Mouse (Mus musculus) hindbrain, postnatal 0 days (tissue): ENCODE data around the gene Myo1e. TPM values are rescaled to one million over a fixed set of nuclear protein-coding genes. Genes with fewer than 3 reads are reported as not detected.
A peak's percentile ranks its signal among the peaks of the same experiment; 100 is the strongest.

Experiments used
- ATAC-seq: fragments of 200-750 bp; cut with Nextera tagmentation; 2 replicates; pipeline ENCODE4 v1.8.0; 2017; ENCODE audit warnings: mild to moderate bottlenecking, moderate TSS enrichment, moderate library complexity
- DNase-seq: peaks from one replicate; pipeline ENCODE4 v3.0.0-alpha.2; 2015; ENCODE audit warnings: low spot score
- H3K27ac ChIP-seq: fragments of 300-500 bp; sonication (generic); 2 replicates; pipeline ENCODE4 v1.5.1; 2014; ENCODE audit warnings: mild to moderate bottlenecking
- H3K27me3 ChIP-seq: fragments of 300-500 bp; sonication (generic); 2 replicates; pipeline ENCODE4 v1.6.1; 2014; ENCODE audit warnings: low read length, mixed read lengths; ENCODE audit not compliant: insufficient read depth
- H3K36me3 ChIP-seq: fragments of 300-500 bp; sonication (generic); 2 replicates; pipeline ENCODE4 v1.6.1; 2014; ENCODE audit warnings: low read length, mixed read lengths; ENCODE audit not compliant: insufficient read depth
- H3K4me1 ChIP-seq: fragments of 300-500 bp; sonication (generic); 2 replicates; pipeline ENCODE4 v1.6.1; 2014; ENCODE audit warnings: antibody characterized with exemption, low read length, mixed read lengths; ENCODE audit not compliant: insufficient read depth
- H3K4me2 ChIP-seq: fragments of 300-500 bp; sonication (generic); 2 replicates; pipeline ENCODE4 v1.6.1; 2014; ENCODE audit warnings: low read depth, mild to moderate bottlenecking, low read length, moderate library complexity, mixed read lengths
- H3K4me3 ChIP-seq: fragments of 300-500 bp; sonication (generic); 2 replicates; pipeline ENCODE4 v1.5.1; 2014; ENCODE audit warnings: low read length
- H3K9ac ChIP-seq: fragments of 300-500 bp; sonication (generic); replicated peaks from 2 replicates; pipeline ENCODE4 v1.6.1; 2014; ENCODE audit warnings: mild to moderate bottlenecking, low read length, moderate library complexity, mixed read lengths
- H3K9me3 ChIP-seq: fragments of 300-500 bp; sonication (generic); 2 replicates; pipeline ENCODE4 v1.6.1; 2016; ENCODE audit warnings: low read length, mixed read lengths
- CTCF ChIP-seq: IDR thresholded peaks from 2 replicates; pipeline ENCODE4 v1.5.1; 2016; ENCODE audit warnings: antibody characterized with exemption, control low read depth, low read depth
- WGBS: fragments of 180-500 bp; shearing (Covaris S2); extraction: QIAGEN DNeasy Blood & Tissue Kit; methylation state at CpG from one replicate; pipeline ENCODE4 v1.1.7; 2014; 5-methylcytosine and 5-hydroxymethylcytosine counted together
- microRNA-seq, 2 experiments: library from miRNA; unstranded; fragments of <30 nt; microRNA quantifications; one replicate each; pipeline ENCODE4; 2016
- polyA plus RNA-seq: library from polyadenylated mRNA; unstranded; fragments of >200 nt; fragmentation: Nextera tagmentation; extraction: Ambion mirVana; gene quantifications from 2 replicates; pipeline ENCODE4 v1.2.1, GENCODE M21; 2015
- total RNA-seq: library from RNA; depleted of rRNA; stranded (reverse); fragments of >200 nt; gene quantifications from 2 replicates; pipeline ENCODE4 v1.2.3, GENCODE M21; 2014; rRNA removed

The Myo1e gene
- total and polyA plus RNA-seq, 2 experiments from 2014 or later = 5.4 to 8.9 TPM

GRCm38 (mm10) chr9:70413038-70413437, 205.9 kb downstream of the Myo1e start:
- no peak overlapping the region for H3K9ac ChIP-seq
- 94% methylated on average over 7 of the region's 7 CpGs for WGBS
- H3K4me1 ChIP-seq = no peaks in the 10 kb centered on the region
- no peaks in the 10 kb centered on the region for H3K9me3 ChIP-seq
- no peak for ATAC-seq
- no peak overlapping the region for H3K27ac ChIP-seq
- no peak for DNase-seq
- no peak overlapping the region for H3K4me3 ChIP-seq
- no peak for TF ChIP-seq CTCF
- H3K4me2 ChIP-seq = no peak overlapping the region
- no peaks in the 10 kb centered on the region for H3K27me3 ChIP-seq
- peaks cover 31% of the 10 kb centered on the region for H3K36me3 ChIP-seq

GRCm38 (mm10) chr9:70416412-70416811, 209.3 kb downstream of the Myo1e start:
- Histone ChIP-seq H3K9ac (no peak overlapping the region), H3K4me3 (no peak overlapping the region), H3K4me1 (no peaks in the 10 kb centered on the region), H3K4me2 (no peak overlapping the region), H3K27me3 (no peaks in the 10 kb centered on the region), H3K27ac (no peak overlapping the region), H3K9me3 (no peaks in the 10 kb centered on the region), H3K36me3 (peaks cover 10% of the 10 kb centered on the region)
- DNase-seq = no peak
- peak; percentile 35; the same call in 1 of the 2 replicates for TF ChIP-seq CTCF
- WGBS = 80% methylated on average over 3 of the region's 3 CpGs
- no peak for ATAC-seq

- H3K4me3 ChIP-seq = peak within 1 kb of the TSS; percentile 51
Observed at GRCm38 (mm10) chr9:70421257-70422056, 214.3 kb downstream of the Myo1e start, which contains the start of gene Ccnb2. TSS of gene Ccnb2 (minus strand) at chr9:70421547.

GRCm38 (mm10) chr9:70422661-70423060, 215.5 kb downstream of the Myo1e start:
- 90% methylated on average over 2 of the region's 2 CpGs for WGBS
- Histone ChIP-seq H3K9ac (no peak overlapping the region), H3K36me3 (peaks cover 12% of the 10 kb centered on the region), H3K9me3 (no peaks in the 10 kb centered on the region), H3K4me2 (no peak overlapping the region), H3K27ac (no peak overlapping the region), H3K27me3 (no peaks in the 10 kb centered on the region), H3K4me3 (no peak overlapping the region), H3K4me1 (no peaks in the 10 kb centered on the region)
- DNase-seq (no peak), ATAC-seq (no peak)
- no peak for TF ChIP-seq CTCF

More at GRCm38 (mm10) chr9:70421257-70422056, 214.3 kb downstream of the Myo1e start, which contains the start of gene Ccnb2:
- Histone ChIP-seq H3K27me3 (no peaks in the 10 kb centered on the region), H3K4me2 (peak within 1 kb of the TSS; percentile 99), H3K9me3 (no peaks in the 10 kb centered on the region), H3K4me1 (no peaks in the 10 kb centered on the region), H3K27ac (peak within 1 kb of the TSS; percentile 15; the same call in 1 of the 2 replicates), H3K9ac (0 out of 2 replicates have a peak within 1 kb of the TSS, but pooled peaks have one; percentile 35), H3K36me3 (peaks cover 6% of the 10 kb centered on the region; the same call in 1 of the 2 replicates)
- DNase-seq (peak; percentile 96), ATAC-seq (peak; percentile 98)
- WGBS = 3% methylated on average over 45 of the region's 45 CpGs
- no peak for TF ChIP-seq CTCF

- Histone ChIP-seq H3K36me3 (peaks cover 35% of the 10 kb centered on the region; the same call in 1 of the 2 replicates), H3K9me3 (no peaks in the 10 kb centered on the region), H3K4me3 (no peak overlapping the region), H3K4me1 (no peaks in the 10 kb centered on the region), H3K27ac (no peak overlapping the region), H3K27me3 (no peaks in the 10 kb centered on the region), H3K9ac (no peak overlapping the region), H3K4me2 (no peak overlapping the region)
- WGBS = 97% methylated on average over 4 of the region's 4 CpGs
- no peak for TF ChIP-seq CTCF
- no peak for DNase-seq
- ATAC-seq = no peak
Observed at GRCm38 (mm10) chr9:70439959-70440358, 232.8 kb downstream of the Myo1e start.

GRCm38 (mm10) chr9:70449072-70449471, 241.9 kb downstream of the Myo1e start:
- H3K27ac ChIP-seq = no peak overlapping the region
- H3K4me3 ChIP-seq = no peak overlapping the region
- H3K36me3 ChIP-seq = peaks cover 21% of the 10 kb centered on the region; the same call in 1 of the 2 replicates
- no peak overlapping the region for H3K4me2 ChIP-seq
- TF ChIP-seq CTCF = no peak
- DNase-seq (no peak), ATAC-seq (no peak)
- H3K9me3 ChIP-seq = no peaks in the 10 kb centered on the region
- no peaks in the 10 kb centered on the region for H3K4me1 ChIP-seq
- H3K27me3 ChIP-seq = no peaks in the 10 kb centered on the region
- H3K9ac ChIP-seq = no peak overlapping the region
- 97% methylated on average over 5 of the region's 5 CpGs for WGBS

Small RNA genes within 50 kb of the gene (microRNA-seq; reads per million reads assigned to microRNA genes)
- 5.3 to 8.2 reads per million in 2 experiments for gene Mir5626

Other genes with a start within 250 kb of the Myo1e start
- 33.2 and 43.0 TPM in 2 replicates for gene Bnip2, start 217.9 kb upstream of the Myo1e start, total RNA-seq
- gene Bnip2, start 217.9 kb upstream of the Myo1e start, polyA plus RNA-seq = 44.3 and 48.5 TPM in 2 replicates
- 81.5 and 84.2 TPM in 2 replicates for gene Gtf2a2, start 194.8 kb upstream of the Myo1e start, total RNA-seq
- 239 TPM in 2 replicates for gene Gtf2a2, start 194.8 kb upstream of the Myo1e start, polyA plus RNA-seq
- gene Gcnt3, start 169.3 kb upstream of the Myo1e start, total RNA-seq = not detected in 2 replicates
- gene Gcnt3, start 169.3 kb upstream of the Myo1e start, polyA plus RNA-seq = 0.03 TPM in 1 of 2 replicates, not detected in the other
- gene Fam81a, start 64.8 kb upstream of the Myo1e start, total RNA-seq = 9.9 and 14.4 TPM in 2 replicates
- gene Fam81a, start 64.8 kb upstream of the Myo1e start, polyA plus RNA-seq = 16.3 and 17.7 TPM in 2 replicates
- 15.5 and 17.9 TPM in 2 replicates for gene Ccnb2, start 214.2 kb downstream of the Myo1e start, total RNA-seq
- 28.4 and 32.7 TPM in 2 replicates for gene Ccnb2, start 214.2 kb downstream of the Myo1e start, polyA plus RNA-seq